Mouse (Mus musculus): ENCODE measurements around the gene Guca2a. TPM values are rescaled to one million over a fixed set of nuclear protein-coding genes. Genes with fewer than 3 reads are reported as not detected.

Guca2a gene
- total RNA-seq, 2 experiments from 2014 or later, result not detected

- no peak for DNase-seq (ENCODE audit: low spot score)
- intact Hi-C loops (cut with DNase I), result loop anchor here (10.0 kb wide), 1 partner anchor 469 kb away; no protein-coding TSS in a partner anchor
Observed at GRCm38 (mm10) chr4:119635686-119636085, 1.8 kb upstream of the Guca2a start.

- intact Hi-C loops (cut with DNase I), result loop anchor here (10.0 kb wide), 1 partner anchor 468 kb away; no protein-coding TSS in a partner anchor
- DNase-seq (ENCODE audit: low spot score), result no peak
Observed at GRCm38 (mm10) chr4:119636731-119637130, 773 bp upstream of the Guca2a start.

GRCm38 (mm10) chr4:119637946-119638345 is 442 bp downstream of the Guca2a start:
- no peak for DNase-seq (ENCODE audit: low spot score)
- intact Hi-C loops (cut with DNase I), result loop anchor here (10.0 kb wide), 1 partner anchor 467 kb away; no protein-coding TSS in a partner anchor

GRCm38 (mm10) chr4:119638656-119639055 is 1.2 kb downstream of the Guca2a start:
- intact Hi-C loops (cut with DNase I), result loop anchor here (10.0 kb wide), 1 partner anchor 466 kb away; no protein-coding TSS in a partner anchor
- DNase-seq (ENCODE audit: low spot score), result no peak

- no peak for DNase-seq (ENCODE audit: low spot score)
- intact Hi-C loops (cut with DNase I), result no loop called here
Observed at GRCm38 (mm10) chr4:119642666-119643065, 5.2 kb downstream of the Guca2a start.

GRCm38 (mm10) chr4:119657011-119657410 is 19.5 kb downstream of the Guca2a start:
- DNase-seq (ENCODE audit: low spot score), result no peak
- intact Hi-C loops (cut with DNase I), result no loop called here

- intact Hi-C loops (cut with DNase I), result no loop called here
- DNase-seq (ENCODE audit: low spot score), result no peak
Observed at GRCm38 (mm10) chr4:119658246-119658645, 20.7 kb downstream of the Guca2a start.

GRCm38 (mm10) chr4:119658731-119659130 is 21.2 kb downstream of the Guca2a start, which contains the start of gene Guca2b:
Guca2b (minus strand) TSS chr4:119658954.
- intact Hi-C loops (cut with DNase I), result no loop called here
- no peak for DNase-seq (ENCODE audit: low spot score)

GRCm38 (mm10) chr4:119660007-119660406 is 22.5 kb downstream of the Guca2a start:
- intact Hi-C loops (cut with DNase I), result no loop called here
- DNase-seq (ENCODE audit: low spot score), result no peak

- DNase-seq (ENCODE audit: low spot score), result no peak
- intact Hi-C loops (cut with DNase I), result no loop called here
Observed at GRCm38 (mm10) chr4:119662151-119662550, 24.6 kb downstream of the Guca2a start.

- no peak for DNase-seq (ENCODE audit: low spot score)
- intact Hi-C loops (cut with DNase I), result no loop called here
Observed at GRCm38 (mm10) chr4:119662976-119663375, 25.5 kb downstream of the Guca2a start.

GRCm38 (mm10) chr4:119663409-119664095 is 26.0 kb downstream of the Guca2a start:
- intact Hi-C loops (cut with DNase I), result no loop called here
- no peak for DNase-seq (ENCODE audit: low spot score)

GRCm38 (mm10) chr4:119665166-119665565 is 27.7 kb downstream of the Guca2a start:
- DNase-seq (ENCODE audit: low spot score), result no peak
- intact Hi-C loops (cut with DNase I), result loop anchor here (5.0 kb wide), 1 partner anchor 418 kb away; no protein-coding TSS in a partner anchor

- no peak for DNase-seq (ENCODE audit: low spot score)
- intact Hi-C loops (cut with DNase I), result loop anchor here (2.0 to 5.0 kb wide), 2 partner anchors 35 to 419 kb away; no protein-coding TSS in a partner anchor
Observed at GRCm38 (mm10) chr4:119666116-119666515, 28.6 kb downstream of the Guca2a start.

- intact Hi-C loops (cut with DNase I), result loop anchor here (2.0 to 5.0 kb wide), 2 partner anchors 37 to 420 kb away; no protein-coding TSS in a partner anchor
- DNase-seq (ENCODE audit: low spot score), result no peak
Observed at GRCm38 (mm10) chr4:119667454-119667853, 29.9 kb downstream of the Guca2a start.

- intact Hi-C loops (cut with DNase I), result loop anchor here (5.0 kb wide), 1 partner anchor 421 kb away; no protein-coding TSS in a partner anchor
- DNase-seq (ENCODE audit: low spot score), result no peak
Observed at GRCm38 (mm10) chr4:119668185-119668584, 30.7 kb downstream of the Guca2a start.

GRCm38 (mm10) chr4:119668596-119668995 is 31.1 kb downstream of the Guca2a start:
- intact Hi-C loops (cut with DNase I), result loop anchor here (5.0 kb wide), 1 partner anchor 421 kb away; no protein-coding TSS in a partner anchor
- no peak for DNase-seq (ENCODE audit: low spot score)

- intact Hi-C loops (cut with DNase I), result loop anchor here (5.0 kb wide), 1 partner anchor 422 kb away; no protein-coding TSS in a partner anchor
- no peak for DNase-seq (ENCODE audit: low spot score)
Observed at GRCm38 (mm10) chr4:119669356-119670209, 32.1 kb downstream of the Guca2a start.

GRCm38 (mm10) chr4:119670210-119670555 is 32.7 kb downstream of the Guca2a start:
- DNase-seq (ENCODE audit: low spot score), result no peak
- intact Hi-C loops (cut with DNase I), result no loop called here

- intact Hi-C loops (cut with DNase I), result no loop called here
- DNase-seq (ENCODE audit: low spot score), result no peak
Observed at GRCm38 (mm10) chr4:119670736-119671135, 33.2 kb downstream of the Guca2a start.
